Mouse (Mus musculus) liver, embryonic 14.5 days (tissue): Measurements from ENCODE around the gene Tsc22d3.
"Not testable (repeated sequence)": the region's sequence is repeated elsewhere in the genome, so short reads cannot be mapped to it uniquely, and the experiment has no call there.

Experiments
- CTCF ChIP-seq: IDR thresholded peaks from 2 replicates; pipeline ENCODE4 v1.5.1; 2016; ENCODE audit warnings: antibody characterized with exemption, low read depth, control low read depth
- EP300 ChIP-seq: IDR thresholded peaks from 2 replicates; pipeline ENCODE4 v1.6.1; 2016; ENCODE audit warnings: antibody characterized with exemption, low read depth

DNA sequence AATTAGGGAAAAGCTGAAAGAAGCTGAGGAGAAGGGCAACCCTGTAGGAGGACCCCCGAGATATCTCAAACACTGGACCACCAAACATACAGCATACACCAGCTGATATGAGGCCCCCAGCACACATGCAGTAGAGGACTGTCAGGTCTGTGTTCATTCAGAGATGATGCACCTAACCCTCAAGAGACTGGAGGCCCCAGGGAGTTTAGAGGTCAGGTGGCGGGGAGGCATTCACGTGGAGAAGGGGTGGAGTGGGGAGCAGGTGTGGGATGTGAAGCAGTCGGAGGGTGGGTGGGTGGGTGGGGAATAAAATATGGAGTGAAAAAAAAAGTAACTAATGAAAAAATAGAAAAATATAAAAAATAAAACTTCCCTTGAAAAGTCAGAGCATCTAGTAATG lies 91.7 kb downstream of the Tsc22d3 start:
- not testable (repeated sequence) for TF ChIP-seq CTCF, EP300
